Mouse (Mus musculus) limb, embryonic 11.5 days (tissue): Measurements from ENCODE around the gene Gprin1. TPM values are rescaled to one million over a fixed set of nuclear protein-coding genes. Genes with fewer than 3 reads are reported as not detected.
A peak's percentile ranks its signal among the peaks of the same experiment; 100 is the strongest.

Source experiments
- ATAC-seq: fragments of 200-750 bp; cut with Nextera tagmentation; 2 replicates; pipeline ENCODE4 v1.8.0; 2017; ENCODE audit warnings: low read depth; ENCODE audit not compliant: insufficient number of reproducible peaks, low FRiP score, low TSS enrichment
- DNase-seq: peaks from one replicate; pipeline ENCODE4 v3.0.0-alpha.2; 2015; ENCODE audit warnings: low spot score
- H3K27ac ChIP-seq: fragments of 300-500 bp; sonication (generic); replicated peaks from 2 replicates; pipeline ENCODE4 v1.5.1; 2014; ENCODE audit warnings: low read depth, mild to moderate bottlenecking, low read length
- H3K27me3 ChIP-seq: fragments of 300-500 bp; sonication (generic); 2 replicates; pipeline ENCODE4 v1.6.1; 2014; ENCODE audit warnings: mild to moderate bottlenecking, low read length, mixed read lengths; ENCODE audit not compliant: control insufficient read depth, insufficient read depth
- H3K36me3 ChIP-seq: fragments of 300-500 bp; sonication (generic); 2 replicates; pipeline ENCODE4 v1.6.1; 2014; ENCODE audit warnings: mild to moderate bottlenecking, low read length, moderate library complexity, mixed read lengths; ENCODE audit not compliant: control insufficient read depth, insufficient read depth
- H3K4me1 ChIP-seq: fragments of 300-500 bp; sonication (generic); 2 replicates; pipeline ENCODE4 v1.6.1; 2014; ENCODE audit warnings: low read length, mixed read lengths; ENCODE audit not compliant: control insufficient read depth, insufficient read depth
- H3K4me2 ChIP-seq: fragments of 300-500 bp; sonication (generic); 2 replicates; pipeline ENCODE4 v1.6.1; 2014; ENCODE audit warnings: low read depth, mild to moderate bottlenecking, moderate library complexity; ENCODE audit not compliant: severe bottlenecking
- H3K4me3 ChIP-seq: fragments of 300-500 bp; sonication (generic); 2 replicates; pipeline ENCODE4 v1.5.1; 2014; ENCODE audit warnings: low read depth, low read length
- H3K9ac ChIP-seq: fragments of 300-500 bp; sonication (generic); 2 replicates; pipeline ENCODE4 v1.6.1; 2014; ENCODE audit warnings: mild to moderate bottlenecking, low read length
- H3K9me3 ChIP-seq: fragments of 300-500 bp; sonication (generic); 2 replicates; pipeline ENCODE4 v1.6.1; 2016; ENCODE audit warnings: low read length; ENCODE audit not compliant: control insufficient read depth
- WGBS: fragments of 180-500 bp; shearing (Covaris S2); extraction: QIAGEN DNeasy Blood & Tissue Kit; methylation state at CpG from one replicate; pipeline ENCODE4 v1.1.7; 2014; 5-methylcytosine and 5-hydroxymethylcytosine counted together
- polyA plus RNA-seq: library from polyadenylated mRNA; unstranded; fragments of >200 nt; fragmentation: Nextera tagmentation; extraction: Ambion mirVana; gene quantifications from 2 replicates; pipeline ENCODE4 v1.2.1, GENCODE M21; 2014

Gprin1 gene
- polyA plus RNA-seq, 1 experiment from 2014 or later = 0.55 TPM

GRCm38 (mm10) chr13:54749061-54749863 is 412 bp downstream of the Gprin1 start:
- peak; percentile 62 for ATAC-seq
- Histone ChIP-seq H3K36me3 (no peaks in the 10 kb centered on the region), H3K9ac (peak overlapping the region; percentile 43; the same call in 1 of the 2 replicates), H3K4me2 (peak overlapping the region; percentile 92), H3K27me3 (peaks cover 19% of the 10 kb centered on the region), H3K4me1 (no peaks in the 10 kb centered on the region), H3K9me3 (no peaks in the 10 kb centered on the region), H3K27ac (no peak overlapping the region), H3K4me3 (peak overlapping the region; percentile 42)
- 3% methylated on average over 40 of the region's 100 CpGs for WGBS
- DNase-seq = peak; percentile 67

GRCm38 (mm10) chr13:54748721-54749060 is 983 bp downstream of the Gprin1 start:
- no peak for ATAC-seq
- DNase-seq = no peak
- 56% methylated on average over 10 of the region's 10 CpGs for WGBS
- H3K4me2 ChIP-seq = peak overlapping the region; percentile 92; the same call in 1 of the 2 replicates
- H3K36me3 ChIP-seq = no peaks in the 10 kb centered on the region
- no peak overlapping the region for H3K9ac ChIP-seq
- peaks cover 19% of the 10 kb centered on the region for H3K27me3 ChIP-seq
- no peaks in the 10 kb centered on the region for H3K4me1 ChIP-seq
- no peak overlapping the region for H3K27ac ChIP-seq
- no peaks in the 10 kb centered on the region for H3K9me3 ChIP-seq
- H3K4me3 ChIP-seq = no peak overlapping the region

- Histone ChIP-seq H3K4me2 (no peak overlapping the region), H3K27me3 (peaks cover 19% of the 10 kb centered on the region), H3K27ac (no peak overlapping the region), H3K36me3 (no peaks in the 10 kb centered on the region), H3K9ac (no peak overlapping the region), H3K9me3 (no peaks in the 10 kb centered on the region), H3K4me1 (no peaks in the 10 kb centered on the region), H3K4me3 (no peak overlapping the region)
- 79% methylated on average over 8 of the region's 8 CpGs for WGBS
- DNase-seq (no peak), ATAC-seq (no peak)
Measured at GRCm38 (mm10) chr13:54748190-54748589, 1.5 kb downstream of the Gprin1 start.

GRCm38 (mm10) chr13:54746896-54747295 is 2.8 kb downstream of the Gprin1 start:
- Histone ChIP-seq H3K36me3 (no peaks in the 10 kb centered on the region), H3K27ac (no peak overlapping the region), H3K9me3 (no peaks in the 10 kb centered on the region), H3K9ac (no peak overlapping the region), H3K27me3 (peaks cover 19% of the 10 kb centered on the region), H3K4me1 (no peaks in the 10 kb centered on the region), H3K4me2 (no peak overlapping the region), H3K4me3 (no peak overlapping the region)
- ATAC-seq (no peak), DNase-seq (no peak)
- 57% methylated on average over 10 of the region's 10 CpGs for WGBS

GRCm38 (mm10) chr13:54746110-54746509 is 3.6 kb downstream of the Gprin1 start:
- DNase-seq (no peak), ATAC-seq (no peak)
- Histone ChIP-seq H3K4me2 (no peak overlapping the region), H3K27me3 (peaks cover 19% of the 10 kb centered on the region), H3K9me3 (no peaks in the 10 kb centered on the region), H3K9ac (no peak overlapping the region), H3K27ac (no peak overlapping the region), H3K36me3 (no peaks in the 10 kb centered on the region), H3K4me3 (no peak overlapping the region), H3K4me1 (no peaks in the 10 kb centered on the region)
- 38% methylated on average over 6 of the region's 6 CpGs for WGBS

- H3K4me1 ChIP-seq = peaks cover 7% of the 10 kb centered on the region; the same call in 1 of the 2 replicates
- H3K4me2 ChIP-seq = peak overlapping the region; percentile 49; the same call in 1 of the 2 replicates
- H3K27me3 ChIP-seq = peaks cover 46% of the 10 kb centered on the region
- H3K4me3 ChIP-seq = peak overlapping the region; percentile 32
- H3K9me3 ChIP-seq = no peaks in the 10 kb centered on the region
- no peak overlapping the region for H3K9ac ChIP-seq
- ATAC-seq (no peak), DNase-seq (no peak)
- no peaks in the 10 kb centered on the region for H3K36me3 ChIP-seq
- 6% methylated on average over 34 of the region's 34 CpGs for WGBS
- H3K27ac ChIP-seq = no peak overlapping the region
Measured at GRCm38 (mm10) chr13:54738213-54738601, 11.5 kb downstream of the Gprin1 start.

DNA sequence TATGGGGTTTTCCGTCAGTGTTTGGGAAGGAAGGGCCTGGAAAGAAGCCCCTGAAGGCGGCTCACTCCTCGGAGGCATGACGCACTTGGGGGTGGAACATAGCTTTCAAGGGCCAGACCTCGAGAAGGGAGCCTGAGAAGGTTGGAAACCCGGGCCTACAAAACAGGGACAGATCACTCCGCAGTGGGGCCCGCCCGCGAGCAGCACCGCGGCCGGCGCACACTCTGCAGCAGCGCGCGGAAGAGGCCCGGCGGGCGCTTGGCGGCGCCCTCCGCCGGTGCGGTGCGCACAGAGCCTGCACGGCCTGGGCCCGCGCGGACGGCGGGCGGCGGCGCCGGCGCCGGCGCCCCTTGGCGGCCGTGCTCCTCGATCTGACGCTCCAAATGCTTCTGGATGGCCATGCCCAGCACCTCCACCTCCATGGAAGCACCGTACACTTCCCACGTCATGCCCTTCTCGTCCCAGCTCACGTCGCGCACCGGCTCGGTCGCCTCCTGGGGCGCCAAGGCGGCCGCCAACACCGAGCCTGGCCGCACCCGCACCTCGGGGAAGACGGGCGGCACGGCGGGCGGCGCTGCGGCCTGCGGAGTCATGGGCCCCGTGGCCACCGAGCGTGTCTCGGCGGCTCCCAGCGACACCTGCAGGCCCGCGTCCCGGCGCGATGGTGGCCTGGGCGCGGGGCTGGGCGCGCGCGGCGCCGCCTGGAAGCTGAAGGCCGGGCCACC is 12.0 kb downstream of the Gprin1 start:
- DNase-seq (peak; percentile 47), ATAC-seq (no peak)
- 2% methylated on average over 69 of the region's 87 CpGs for WGBS
- Histone ChIP-seq H3K9me3 (no peaks in the 10 kb centered on the region), H3K27me3 (peaks cover 46% of the 10 kb centered on the region), H3K4me2 (peak overlapping the region; percentile 49), H3K4me3 (peak overlapping the region; percentile 32), H3K4me1 (peaks cover 7% of the 10 kb centered on the region; the same call in 1 of the 2 replicates), H3K27ac (no peak overlapping the region), H3K9ac (no peak overlapping the region), H3K36me3 (no peaks in the 10 kb centered on the region)

DNA sequence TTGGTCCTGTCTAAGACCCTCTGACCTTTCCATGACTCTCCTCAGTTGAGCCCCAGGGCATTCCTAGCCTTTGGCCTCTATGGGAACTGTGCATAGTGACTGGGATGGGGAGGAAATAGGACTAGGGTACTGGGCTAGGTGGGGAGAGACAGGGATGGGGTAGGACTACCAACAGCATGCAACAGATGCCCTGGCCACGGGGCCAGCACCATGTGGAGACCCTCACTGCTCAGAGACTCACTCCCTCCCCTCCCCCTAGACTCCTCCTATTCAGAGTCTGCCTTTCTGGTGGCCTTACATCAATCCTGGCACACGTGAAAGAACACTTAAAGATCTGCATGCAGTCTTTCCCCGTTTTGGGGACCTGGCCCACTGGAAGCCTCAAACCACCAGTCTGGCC is 12.7 kb downstream of the Gprin1 start:
- Histone ChIP-seq H3K9ac (no peak overlapping the region), H3K27ac (no peak overlapping the region), H3K4me2 (no peak overlapping the region; the same call in 1 of the 2 replicates), H3K9me3 (no peaks in the 10 kb centered on the region), H3K36me3 (no peaks in the 10 kb centered on the region), H3K4me3 (no peak overlapping the region), H3K27me3 (peaks cover 46% of the 10 kb centered on the region), H3K4me1 (peaks cover 7% of the 10 kb centered on the region; the same call in 1 of the 2 replicates)
- ATAC-seq = no peak
- WGBS = 33% methylated on average over 3 of the region's 3 CpGs
- DNase-seq = no peak
